Mouse (Mus musculus): ENCODE measurements around the gene Gm572. TPM values are rescaled to one million over a fixed set of nuclear protein-coding genes. Genes with fewer than 3 reads are reported as not detected.
A peak's percentile ranks its signal among the peaks of the same experiment; 100 is the strongest.

Gm572 gene
- polyA plus RNA-seq (2015; fragmentation: Nextera tagmentation; extraction: Ambion mirVana): not detected in 2 replicates

DNA sequence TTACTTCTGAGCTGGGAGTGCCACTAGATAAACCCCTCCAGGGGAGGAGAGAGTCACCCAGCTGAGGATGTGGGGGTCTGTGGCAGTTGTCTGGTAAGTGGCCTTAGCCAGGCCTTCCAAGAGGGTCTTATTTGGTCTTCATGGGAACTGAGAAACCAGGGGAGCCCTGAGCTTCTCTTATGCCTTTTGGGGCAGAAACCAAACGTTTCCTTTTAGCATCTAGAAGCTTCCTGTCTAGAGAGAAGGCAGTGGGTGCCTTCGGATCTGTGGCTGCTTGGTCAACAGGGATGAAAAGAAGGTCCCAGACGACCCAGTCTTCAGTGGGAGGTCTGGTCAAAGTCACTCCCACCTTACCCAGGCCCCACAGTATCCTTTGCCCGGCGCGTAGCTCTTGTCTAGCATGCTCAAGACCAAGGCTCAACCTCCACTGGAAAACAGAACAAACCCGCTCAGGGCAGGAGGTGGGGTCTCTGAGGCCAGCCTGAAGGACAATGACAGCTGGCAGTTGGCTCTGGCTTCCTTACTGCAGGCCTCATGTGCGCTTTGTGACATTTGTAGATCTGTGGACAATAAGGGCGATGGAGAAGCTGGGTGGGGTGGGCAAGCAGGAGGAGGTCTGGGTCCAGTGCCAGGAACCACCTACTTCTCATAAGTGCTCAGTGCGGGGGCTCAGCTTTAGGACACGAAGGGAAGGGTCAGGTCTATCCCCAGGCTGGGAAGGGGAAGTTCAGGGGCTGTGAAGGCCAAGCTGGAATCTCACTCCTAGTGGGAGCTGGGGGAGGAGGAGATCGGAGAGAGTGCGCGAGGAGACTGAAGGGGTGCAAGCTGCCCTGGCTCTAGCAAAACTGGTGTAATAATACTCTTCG is at the start of gene Gm572:
Gm572 (plus strand) TSS at position 27 of the 866 bp plus-strand sequence.
- Histone ChIP-seq H3K36me3 (ENCODE audit: insufficient read depth, low read length) (no peaks in the 10 kb centered on the region), H3K4me1 (ENCODE audit: insufficient read depth, low read depth, low read length) (no peaks in the 10 kb centered on the region), H3K4me2 (replicated peaks; ENCODE audit: low read depth, low read length) (peak within 1 kb of the TSS; percentile 36), H3K9ac (replicated peaks; ENCODE audit: low read depth) (0 out of 2 replicates have a peak within 1 kb of the TSS, but pooled peaks have one; percentile 3), H3K4me3 (ENCODE audit: low read depth, low read length) (no peak within 1 kb of the TSS), H3K27ac (ENCODE audit: low read length) (no peak within 1 kb of the TSS), H3K27me3 (replicated peaks; ENCODE audit: insufficient read depth, low read length) (no peaks in the 10 kb centered on the region), H3K9me3 (ENCODE audit: low read length) (no peaks in the 10 kb centered on the region)
- WGBS: 45% methylated on average over 15 of the region's 15 CpGs
- DNase-seq (ENCODE audit: low spot score) (peak; percentile 20), ATAC-seq (no peak)
- TF ChIP-seq EP300 (IDR thresholded peaks at IDR 0.05) (no peak), CTCF (IDR thresholded peaks at IDR 0.05) (no peak)

DNA sequence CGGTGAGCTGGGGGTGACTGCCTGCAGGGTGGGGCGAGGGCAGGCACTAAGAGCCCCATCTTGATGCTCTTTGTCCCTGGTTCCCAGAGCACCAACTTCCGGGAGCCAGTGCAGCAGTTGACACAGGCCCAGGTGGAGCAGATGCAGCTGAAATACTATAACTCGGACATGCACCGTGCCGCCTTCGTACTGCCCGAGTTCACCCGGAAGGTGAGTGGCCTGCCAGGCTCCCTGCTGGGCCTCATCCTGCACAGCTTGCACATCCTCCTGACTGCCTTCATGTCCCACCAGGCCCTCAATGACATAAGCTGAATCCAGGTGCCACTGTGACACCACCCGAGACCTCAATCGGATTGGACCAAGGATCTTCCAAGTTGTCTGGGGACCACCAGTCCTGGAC is 49.1 kb upstream of the Gm572 start:
- ATAC-seq: no peak
- Histone ChIP-seq H3K36me3 (ENCODE audit: insufficient read depth, low read length) (peaks cover 5% of the 10 kb centered on the region; the same call in 1 of the 2 replicates), H3K27me3 (replicated peaks; ENCODE audit: insufficient read depth, low read length) (no peaks in the 10 kb centered on the region), H3K9ac (replicated peaks; ENCODE audit: low read depth) (no peak overlapping the region), H3K4me1 (ENCODE audit: insufficient read depth, low read depth, low read length) (peaks cover 6% of the 10 kb centered on the region; the same call in 1 of the 2 replicates), H3K4me3 (ENCODE audit: low read depth, low read length) (no peak overlapping the region), H3K4me2 (replicated peaks; ENCODE audit: low read depth, low read length) (no peak overlapping the region), H3K9me3 (ENCODE audit: low read length) (no peaks in the 10 kb centered on the region), H3K27ac (ENCODE audit: low read length) (no peak overlapping the region)
- TF ChIP-seq CTCF (IDR thresholded peaks at IDR 0.05) (no peak), EP300 (IDR thresholded peaks at IDR 0.05) (no peak)
- DNase-seq (ENCODE audit: low spot score): no peak
- WGBS: 91% methylated on average over 11 of the region's 11 CpGs

DNA sequence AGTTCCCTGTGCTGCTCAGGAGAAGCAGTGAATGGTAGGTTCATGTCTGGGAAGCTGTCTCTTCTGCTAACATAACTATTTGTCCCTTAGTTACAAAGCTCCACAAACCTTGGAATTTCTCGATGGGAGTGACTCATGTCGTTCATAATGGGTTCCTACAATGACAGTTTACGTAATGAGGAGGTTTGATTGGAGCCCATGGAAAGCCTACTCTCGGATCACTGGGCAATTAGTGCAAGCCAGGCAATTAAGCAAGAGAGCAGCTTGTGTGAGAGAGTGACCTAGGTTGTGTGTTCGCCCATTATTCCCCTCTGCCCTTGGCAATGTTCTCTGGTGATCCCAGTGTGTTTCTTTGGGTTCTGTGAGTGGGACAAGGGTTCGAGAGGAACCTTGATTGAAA is 47.2 kb upstream of the Gm572 start:
- peaks cover 3% of the 10 kb centered on the region; the same call in 1 of the 2 replicates for H3K4me1 ChIP-seq (ENCODE audit: insufficient read depth, low read depth, low read length)
- TF ChIP-seq CTCF (IDR thresholded peaks at IDR 0.05) (no peak), EP300 (IDR thresholded peaks at IDR 0.05) (no peak)
- no peaks in the 10 kb centered on the region for H3K27me3 ChIP-seq (replicated peaks; ENCODE audit: insufficient read depth, low read length)
- no peak overlapping the region for H3K4me2 ChIP-seq (replicated peaks; ENCODE audit: low read depth, low read length)
- H3K27ac ChIP-seq (ENCODE audit: low read length): no peak overlapping the region
- 82% methylated on average over 6 of the region's 6 CpGs for WGBS
- no peaks in the 10 kb centered on the region for H3K9me3 ChIP-seq (ENCODE audit: low read length)
- H3K36me3 ChIP-seq (ENCODE audit: insufficient read depth, low read length): peaks cover 5% of the 10 kb centered on the region; the same call in 1 of the 2 replicates
- H3K9ac ChIP-seq (replicated peaks; ENCODE audit: low read depth): no peak overlapping the region
- ATAC-seq (no peak), DNase-seq (ENCODE audit: low spot score) (no peak)
- no peak overlapping the region for H3K4me3 ChIP-seq (ENCODE audit: low read depth, low read length)

DNA sequence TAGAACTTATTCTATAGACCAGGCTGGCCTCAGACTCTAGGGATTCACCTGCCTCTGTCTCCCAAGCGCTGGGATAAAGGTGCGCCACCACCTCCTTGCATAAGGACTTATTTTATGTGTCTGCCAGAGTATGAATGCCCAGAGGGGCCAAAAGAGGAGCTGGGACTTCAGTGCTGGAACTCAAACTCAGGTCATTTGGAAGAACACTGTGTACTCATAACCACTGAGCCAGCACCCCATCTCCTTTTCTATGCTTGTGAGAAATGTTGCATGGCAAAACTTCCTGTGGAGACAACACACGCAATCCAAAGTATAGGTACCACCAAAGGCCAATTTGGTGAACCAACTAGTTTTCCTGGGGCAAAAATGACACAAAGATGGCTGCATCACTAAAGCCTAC is 46.4 kb upstream of the Gm572 start:
- no peak for ATAC-seq
- no peak for DNase-seq (ENCODE audit: low spot score)
- no peaks in the 10 kb centered on the region for H3K9me3 ChIP-seq (ENCODE audit: low read length)
- no peaks in the 10 kb centered on the region for H3K27me3 ChIP-seq (replicated peaks; ENCODE audit: insufficient read depth, low read length)
- peaks cover 3% of the 10 kb centered on the region; the same call in 1 of the 2 replicates for H3K4me1 ChIP-seq (ENCODE audit: insufficient read depth, low read depth, low read length)
- H3K4me3 ChIP-seq (ENCODE audit: low read depth, low read length): no peak overlapping the region
- H3K27ac ChIP-seq (ENCODE audit: low read length): no peak overlapping the region
- 97% methylated on average over 3 of the region's 3 CpGs for WGBS
- no peak overlapping the region for H3K4me2 ChIP-seq (replicated peaks; ENCODE audit: low read depth, low read length)
- peaks cover 5% of the 10 kb centered on the region; the same call in 1 of the 2 replicates for H3K36me3 ChIP-seq (ENCODE audit: insufficient read depth, low read length)
- TF ChIP-seq EP300 (IDR thresholded peaks at IDR 0.05) (no peak), CTCF (IDR thresholded peaks at IDR 0.05) (no peak)
- H3K9ac ChIP-seq (replicated peaks; ENCODE audit: low read depth): no peak overlapping the region

DNA sequence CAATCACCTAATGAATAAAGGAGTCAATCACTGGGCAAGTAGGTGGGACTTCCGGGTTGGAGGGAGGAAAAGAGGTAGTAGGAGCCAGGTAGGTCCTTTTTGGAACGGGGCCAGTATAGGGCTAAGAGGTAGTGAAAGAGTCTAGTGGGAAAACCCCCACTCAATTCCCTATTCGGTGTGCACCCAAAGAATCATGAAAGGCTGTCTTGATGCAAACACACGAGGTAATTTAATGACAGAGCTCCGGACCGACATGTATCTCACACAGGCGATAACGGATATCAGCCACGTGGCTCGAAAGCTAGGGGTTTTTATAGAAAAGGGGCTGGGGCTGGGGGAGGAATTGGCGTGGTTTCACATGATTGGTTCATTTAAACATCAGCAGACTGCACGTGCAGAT is 44.3 kb upstream of the Gm572 start:
- H3K9ac ChIP-seq (replicated peaks; ENCODE audit: low read depth): no peak overlapping the region
- WGBS: 94% methylated on average over 12 of the region's 12 CpGs
- H3K27ac ChIP-seq (ENCODE audit: low read length): no peak overlapping the region
- H3K36me3 ChIP-seq (ENCODE audit: insufficient read depth, low read length): peaks cover 5% of the 10 kb centered on the region; the same call in 1 of the 2 replicates
- DNase-seq (ENCODE audit: low spot score): no peak
- no peak overlapping the region for H3K4me3 ChIP-seq (ENCODE audit: low read depth, low read length)
- ATAC-seq: no peak
- no peaks in the 10 kb centered on the region for H3K9me3 ChIP-seq (ENCODE audit: low read length)
- no peaks in the 10 kb centered on the region for H3K27me3 ChIP-seq (replicated peaks; ENCODE audit: insufficient read depth, low read length)
- no peak overlapping the region for H3K4me2 ChIP-seq (replicated peaks; ENCODE audit: low read depth, low read length)
- TF ChIP-seq EP300 (IDR thresholded peaks at IDR 0.05) (no peak), CTCF (IDR thresholded peaks at IDR 0.05) (no peak)
- H3K4me1 ChIP-seq (ENCODE audit: insufficient read depth, low read depth, low read length): no peaks in the 10 kb centered on the region

DNA sequence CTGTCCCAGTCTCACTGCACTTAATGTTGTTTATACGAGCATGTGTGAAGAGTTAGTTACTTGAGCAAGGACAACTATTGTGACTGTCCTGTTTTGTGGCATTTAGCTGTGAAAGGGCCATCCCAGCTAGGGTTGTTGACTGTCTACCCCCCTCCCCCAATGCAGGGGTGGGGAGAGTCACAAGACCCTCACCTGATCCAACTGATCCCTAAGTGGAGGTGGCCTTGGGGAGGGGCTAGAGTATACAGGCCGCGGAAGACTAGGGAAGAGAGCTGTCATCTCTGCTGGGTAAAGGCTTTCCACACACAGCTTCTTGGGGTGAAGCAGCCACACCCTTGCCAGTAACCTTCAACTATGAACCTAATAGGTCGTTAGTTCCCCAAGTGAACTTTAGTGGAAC is 42.8 kb upstream of the Gm572 start:
- no peak overlapping the region for H3K4me3 ChIP-seq (ENCODE audit: low read depth, low read length)
- H3K27me3 ChIP-seq (replicated peaks; ENCODE audit: insufficient read depth, low read length): no peaks in the 10 kb centered on the region
- TF ChIP-seq EP300 (IDR thresholded peaks at IDR 0.05): no peak
- no peak for TF ChIP-seq CTCF (IDR thresholded peaks at IDR 0.05)
- DNase-seq (ENCODE audit: low spot score) (no peak), ATAC-seq (no peak)
- H3K9ac ChIP-seq (replicated peaks; ENCODE audit: low read depth): no peak overlapping the region
- H3K4me2 ChIP-seq (replicated peaks; ENCODE audit: low read depth, low read length): no peak overlapping the region
- H3K9me3 ChIP-seq (ENCODE audit: low read length): no peaks in the 10 kb centered on the region
- no peak overlapping the region for H3K27ac ChIP-seq (ENCODE audit: low read length)
- 91% methylated on average over 4 of the region's 4 CpGs for WGBS
- no peaks in the 10 kb centered on the region for H3K4me1 ChIP-seq (ENCODE audit: insufficient read depth, low read depth, low read length)
- no peaks in the 10 kb centered on the region; the same call in 1 of the 2 replicates for H3K36me3 ChIP-seq (ENCODE audit: insufficient read depth, low read length)

Data from lung, postnatal 0 days (tissue).